Mouse (Mus musculus) ES-E14 (cell line): ENCODE measurements at regions not wholly inside any gene's neighbourhood (a gene's known extent, or its start where the extent isn't known, plus 50 kb on each side); places are given as distances from the start of the nearest gene placed in this dataset.

ENCODE experiments used
- DNase-seq: peaks from one replicate; pipeline ENCODE4 v3.0.0-alpha.2; 2013; ENCODE audit warnings: low read depth, low spot score
- H3K27ac ChIP-seq: 2 replicates; pipeline ENCODE4 v1.5.1; 2012; ENCODE audit warnings: low read depth, mild to moderate bottlenecking, low read length, moderate library complexity, mixed read lengths; ENCODE audit not compliant: poor library complexity, insufficient read depth, severe bottlenecking
- H3K36me3 ChIP-seq: 2 replicates; pipeline ENCODE4 v1.6.1; 2012; ENCODE audit warnings: mild to moderate bottlenecking, low read length, moderate library complexity, mixed read lengths; ENCODE audit not compliant: control insufficient read depth, poor library complexity, insufficient read depth, severe bottlenecking
- H3K4me1 ChIP-seq, 2 experiments: fragments of 150-350 bp in 1 of 2; sonication (generic) in 1 of 2; 2 replicates each; pipeline ENCODE4 v1.6.1; 2012; ENCODE audit warnings: low read length in 2 of 2, mild to moderate bottlenecking in 1 of 2, mixed read lengths in 1 of 2; ENCODE audit not compliant: control insufficient read depth in 2 of 2, insufficient read depth in 2 of 2, poor library complexity in 1 of 2
- H3K4me3 ChIP-seq, 2 experiments: fragments of 150-350 bp in 1 of 2; sonication (generic) in 1 of 2; 2 replicates each; pipeline ENCODE4 v1.5.1; 2012; ENCODE audit warnings: low read length in 2 of 2, low read depth in 1 of 2, mild to moderate bottlenecking in 1 of 2, mixed read lengths in 1 of 2; ENCODE audit not compliant: insufficient read depth in 1 of 2, poor library complexity in 1 of 2, severe bottlenecking in 1 of 2
- H3K9ac ChIP-seq: 2 replicates; pipeline ENCODE4 v1.6.1; 2012; ENCODE audit warnings: low read depth, mild to moderate bottlenecking, low read length, mixed read lengths; ENCODE audit not compliant: poor library complexity, insufficient read depth, severe bottlenecking
- H3K9me3 ChIP-seq: fragments of 150-350 bp; sonication (generic); 2 replicates; pipeline ENCODE4 v1.6.1; 2012; ENCODE audit warnings: low read depth, mild to moderate bottlenecking, low read length; ENCODE audit not compliant: control insufficient read depth, insufficient read depth
- CHD2 ChIP-seq: IDR thresholded peaks from 2 replicates; pipeline ENCODE4 v1.6.1; 2014; ENCODE audit warnings: mild to moderate bottlenecking, low read depth, low read length, inconsistent platforms
- HCFC1 ChIP-seq: IDR thresholded peaks from 2 replicates; pipeline ENCODE4 v1.6.1; 2012; ENCODE audit warnings: low read length, inconsistent platforms, borderline replicate concordance; ENCODE audit not compliant: insufficient read depth
- MAFK ChIP-seq: IDR thresholded peaks from 2 replicates; pipeline ENCODE4 v1.6.1; 2014; ENCODE audit warnings: mild to moderate bottlenecking, low read depth, low read length, inconsistent platforms; ENCODE audit not compliant: insufficient read depth
- ZC3H11A ChIP-seq: IDR thresholded peaks from 2 replicates; pipeline ENCODE4 v1.6.1; 2012; ENCODE audit warnings: low read depth, mild to moderate bottlenecking, inconsistent platforms, low read length, borderline replicate concordance
- ZNF384 ChIP-seq: IDR thresholded peaks from 2 replicates; pipeline ENCODE4 v1.6.1; 2012; ENCODE audit warnings: low read depth, low read length, inconsistent platforms
- in situ Hi-C, 2 experiments: fragments of 600-800 bp; cut with MboI; formaldehyde crosslinking; loops; one replicate each; pipeline ENCODE4 v1.15.1; 2025; ENCODE audit warnings: low sequenced_read_pairs in 2 of 2, inconsistent platforms in 1 of 2; ENCODE audit not compliant: unreplicated experiment in 2 of 2

- Histone ChIP-seq H3K4me1 (no peaks in the 10 kb centered on the region), H3K9ac (no peak overlapping the region), H3K27ac (no peak overlapping the region), H3K36me3 (no peaks in the 10 kb centered on the region), H3K4me3 (no peak overlapping the region), H3K9me3 (no peaks in the 10 kb centered on the region)
- TF ChIP-seq HCFC1: no peak
- no peak for TF ChIP-seq ZC3H11A
- TF ChIP-seq CHD2: no peak
- no peak for TF ChIP-seq ZNF384
- TF ChIP-seq MAFK: no peak
- no peak for DNase-seq
- in situ Hi-C loops: no loop called here
These were observed 352.9 kb downstream of the 1500009L16Rik start for GRCm38 (mm10) chr10:84075581-84075980.

GRCm38 (mm10) chr10:84080236-84080635 lies 357.6 kb downstream of the 1500009L16Rik start:
- Histone ChIP-seq H3K27ac (no peak overlapping the region), H3K4me3 (no peak overlapping the region), H3K4me1 (no peaks in the 10 kb centered on the region), H3K9ac (no peak overlapping the region), H3K9me3 (no peaks in the 10 kb centered on the region), H3K36me3 (no peaks in the 10 kb centered on the region)
- no peak for TF ChIP-seq CHD2
- TF ChIP-seq ZNF384: no peak
- no peak for TF ChIP-seq HCFC1
- no peak for TF ChIP-seq ZC3H11A
- no peak for TF ChIP-seq MAFK
- no peak for DNase-seq
- in situ Hi-C loops: no loop called here

- H3K27ac ChIP-seq: no peak overlapping the region
- no peak overlapping the region for H3K9ac ChIP-seq
- in situ Hi-C loops: no loop called here
- no peaks in the 10 kb centered on the region for H3K4me1 ChIP-seq
- no peak for TF ChIP-seq HCFC1
- no peak for TF ChIP-seq ZNF384
- no peak for TF ChIP-seq ZC3H11A
- TF ChIP-seq MAFK: no peak
- H3K9me3 ChIP-seq: no peaks in the 10 kb centered on the region
- no peak overlapping the region for H3K4me3 ChIP-seq
- no peak for DNase-seq
- H3K36me3 ChIP-seq: no peaks in the 10 kb centered on the region
These were observed 358.7 kb downstream of the Nuak1 start for GRCm38 (mm10) chr10:84081673-84082072.

- H3K9ac ChIP-seq: no peak overlapping the region
- H3K4me3 ChIP-seq: no peak overlapping the region
- H3K9me3 ChIP-seq: no peaks in the 10 kb centered on the region
- H3K27ac ChIP-seq: no peak overlapping the region
- TF ChIP-seq ZC3H11A (no peak), ZNF384 (no peak), CHD2 (no peak), HCFC1 (no peak), MAFK (no peak)
- in situ Hi-C loops: no loop called here
- no peak for DNase-seq
- no peaks in the 10 kb centered on the region for H3K4me1 ChIP-seq
- H3K36me3 ChIP-seq: no peaks in the 10 kb centered on the region
These were observed 352.9 kb downstream of the Nuak1 start for GRCm38 (mm10) chr10:84087528-84087927.

- Histone ChIP-seq H3K4me3 (no peak overlapping the region), H3K9me3 (no peaks in the 10 kb centered on the region), H3K4me1 (no peaks in the 10 kb centered on the region), H3K36me3 (no peaks in the 10 kb centered on the region), H3K27ac (no peak overlapping the region), H3K9ac (no peak overlapping the region)
- DNase-seq: no peak
- in situ Hi-C loops: no loop called here
- TF ChIP-seq HCFC1 (no peak), ZNF384 (no peak), CHD2 (no peak), MAFK (no peak), ZC3H11A (no peak)
These were observed 352.5 kb downstream of the Nuak1 start for GRCm38 (mm10) chr10:84087929-84088328.
